Mouse (Mus musculus) embryonic facial prominence, embryonic 11.5 days (tissue): ENCODE results near the gene Olfr509. TPM values are rescaled to one million over a fixed set of nuclear protein-coding genes. Genes with fewer than 3 reads are reported as not detected.
"Not testable (repeated sequence)": the region's sequence is repeated elsewhere in the genome, so short reads cannot be mapped to it uniquely, and the experiment has no call there.

Source experiments
- ATAC-seq: fragments of 200-750 bp; cut with Nextera tagmentation; replicated peaks from 2 replicates; pipeline ENCODE4 v1.8.0; 2017; ENCODE audit warnings: low read depth; ENCODE audit not compliant: insufficient number of reproducible peaks, low FRiP score, low TSS enrichment
- DNase-seq: peaks from one replicate; pipeline ENCODE4 v3.0.0-alpha.2; 2015; ENCODE audit warnings: low spot score
- H3K27ac ChIP-seq: fragments of 300-500 bp; sonication (generic); replicated peaks from 2 replicates; pipeline ENCODE4 v1.5.1; 2014; ENCODE audit warnings: mild to moderate bottlenecking, low read depth, low read length, control low read depth
- H3K27me3 ChIP-seq: fragments of 300-500 bp; sonication (generic); 2 replicates; pipeline ENCODE4 v1.6.1; 2014; ENCODE audit warnings: mild to moderate bottlenecking, low read length, moderate library complexity, mixed read lengths; ENCODE audit not compliant: control insufficient read depth, insufficient read depth
- H3K36me3 ChIP-seq: fragments of 300-500 bp; sonication (generic); replicated peaks from 2 replicates; pipeline ENCODE4 v1.6.1; 2014; ENCODE audit warnings: low read depth, mild to moderate bottlenecking, low read length, moderate library complexity, mixed read lengths; ENCODE audit not compliant: control insufficient read depth, insufficient read depth
- H3K4me1 ChIP-seq: fragments of 300-500 bp; sonication (generic); 2 replicates; pipeline ENCODE4 v1.6.1; 2014; ENCODE audit warnings: low read length, mixed read lengths; ENCODE audit not compliant: control insufficient read depth, insufficient read depth
- H3K4me2 ChIP-seq: fragments of 300-500 bp; sonication (generic); 2 replicates; pipeline ENCODE4 v1.6.1; 2014; ENCODE audit warnings: low read depth, mild to moderate bottlenecking, control low read depth, low read length, moderate library complexity
- H3K4me3 ChIP-seq: fragments of 300-500 bp; sonication (generic); 2 replicates; pipeline ENCODE4 v1.5.1; 2014; ENCODE audit warnings: low read depth, low read length, control low read depth
- H3K9ac ChIP-seq: fragments of 300-500 bp; sonication (generic); replicated peaks from 2 replicates; pipeline ENCODE4 v1.6.1; 2014; ENCODE audit warnings: mild to moderate bottlenecking, control low read depth, low read length
- H3K9me3 ChIP-seq: fragments of 300-500 bp; sonication (generic); replicated peaks from 2 replicates; pipeline ENCODE4 v1.6.1; 2016; ENCODE audit warnings: mild to moderate bottlenecking, low read length, inconsistent platforms, mixed read lengths; ENCODE audit not compliant: control insufficient read depth
- WGBS: fragments of 180-500 bp; shearing (Covaris S2); extraction: QIAGEN DNeasy Blood & Tissue Kit; methylation state at CpG from one replicate; pipeline ENCODE4 v1.1.7; 2014; 5-methylcytosine and 5-hydroxymethylcytosine counted together
- polyA plus RNA-seq: library from polyadenylated mRNA; unstranded; fragments of >200 nt; fragmentation: Nextera tagmentation; extraction: Ambion mirVana; gene quantifications from 2 replicates; pipeline ENCODE4 v1.2.1, GENCODE M21; 2014

Gene Olfr509
- not detected in 2 replicates for polyA plus RNA-seq

DNA sequence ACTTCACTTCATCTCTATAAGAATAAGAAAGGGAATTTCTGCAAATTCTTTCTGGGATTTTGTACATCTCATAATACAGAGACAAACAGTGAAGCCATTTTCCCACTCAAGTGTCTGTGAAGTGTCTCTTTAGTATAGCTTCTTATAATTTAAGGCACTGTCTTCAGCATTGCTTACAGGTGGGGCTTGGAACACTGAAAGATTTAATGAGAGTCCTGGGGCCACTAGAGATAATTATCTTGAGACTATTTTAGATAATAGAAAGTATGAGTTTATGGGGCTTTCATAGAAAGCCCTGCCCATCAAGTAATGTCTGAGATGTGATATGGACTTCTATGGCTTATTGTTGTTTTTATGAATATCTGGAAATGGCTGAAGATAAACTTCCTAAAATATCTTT is at the start of gene Olfr509:
Gene Olfr509, minus strand, starts transcription at position 101 of the 400 bp plus-strand sequence.
- Histone ChIP-seq H3K9me3 (no peaks in the 10 kb centered on the region), H3K4me2 (no peak within 1 kb of the TSS), H3K36me3 (no peaks in the 10 kb centered on the region), H3K27me3 (no peaks in the 10 kb centered on the region), H3K27ac (no peak within 1 kb of the TSS), H3K4me3 (no peak within 1 kb of the TSS), H3K4me1 (no peaks in the 10 kb centered on the region), H3K9ac (no peak within 1 kb of the TSS)
- DNase-seq (no peak), ATAC-seq (no peak)

DNA sequence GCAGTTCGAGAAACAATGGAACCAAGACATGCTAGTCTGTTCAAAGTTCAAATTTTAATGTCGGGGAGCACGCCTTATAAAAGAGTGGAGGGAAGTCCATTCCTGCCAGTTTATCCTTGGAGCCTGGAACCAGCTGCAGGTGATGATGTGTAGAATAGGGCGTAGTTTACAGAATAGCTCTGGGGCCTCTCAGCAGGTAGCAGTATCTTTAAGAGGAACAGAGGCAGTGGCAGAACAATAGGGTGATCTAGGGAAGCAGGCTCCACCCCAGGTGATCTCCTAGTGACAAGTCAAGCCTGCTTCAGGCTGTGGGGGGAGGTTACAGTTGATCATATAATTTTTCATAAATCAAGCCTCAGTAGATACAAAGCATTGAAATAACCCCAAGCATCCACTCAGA is 27.2 kb upstream of the Olfr509 start:
- no peak for ATAC-seq
- 86% methylated on average over 4 of the region's 4 CpGs for WGBS

DNA sequence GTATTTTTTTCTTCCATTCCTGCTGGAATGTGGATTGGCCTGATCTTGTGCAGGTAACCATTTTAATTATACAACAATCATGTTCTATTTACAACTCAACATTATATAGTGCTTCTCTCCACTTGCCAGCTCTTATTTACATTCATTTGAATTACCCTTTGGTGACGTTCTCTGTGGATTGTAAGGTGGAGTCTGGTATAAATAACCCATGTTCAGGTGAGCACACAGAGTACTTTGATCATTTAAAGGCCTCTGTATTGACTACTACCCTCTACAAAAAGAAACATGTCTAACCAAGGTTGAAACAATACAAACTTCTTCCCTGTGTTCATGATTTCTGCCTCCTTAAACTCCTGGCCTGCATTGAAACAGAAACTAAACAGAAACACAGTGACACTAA is 19.4 kb upstream of the Olfr509 start:
- no peaks in the 10 kb centered on the region for H3K27me3 ChIP-seq
- no peak for DNase-seq
- no peak overlapping the region for H3K9ac ChIP-seq
- ATAC-seq = no peak
- WGBS = 63% methylated on average over 1 of the region's 1 CpGs
- no peak overlapping the region for H3K4me2 ChIP-seq
- no peak overlapping the region for H3K4me3 ChIP-seq
- no peak overlapping the region for H3K27ac ChIP-seq
- H3K4me1 ChIP-seq = no peaks in the 10 kb centered on the region
- H3K36me3 ChIP-seq = no peaks in the 10 kb centered on the region
- H3K9me3 ChIP-seq = no peaks in the 10 kb centered on the region

More for the DNA sequence above, 27.2 kb upstream of the Olfr509 start:
- no peaks in the 10 kb centered on the region for H3K36me3 ChIP-seq
- no peaks in the 10 kb centered on the region for H3K4me1 ChIP-seq
- no peak overlapping the region for H3K4me3 ChIP-seq
- no peak overlapping the region for H3K27ac ChIP-seq
- no peak for DNase-seq
- no peak overlapping the region for H3K9ac ChIP-seq
- H3K4me2 ChIP-seq = no peak overlapping the region
- no peaks in the 10 kb centered on the region for H3K9me3 ChIP-seq
- H3K27me3 ChIP-seq = no peaks in the 10 kb centered on the region

DNA sequence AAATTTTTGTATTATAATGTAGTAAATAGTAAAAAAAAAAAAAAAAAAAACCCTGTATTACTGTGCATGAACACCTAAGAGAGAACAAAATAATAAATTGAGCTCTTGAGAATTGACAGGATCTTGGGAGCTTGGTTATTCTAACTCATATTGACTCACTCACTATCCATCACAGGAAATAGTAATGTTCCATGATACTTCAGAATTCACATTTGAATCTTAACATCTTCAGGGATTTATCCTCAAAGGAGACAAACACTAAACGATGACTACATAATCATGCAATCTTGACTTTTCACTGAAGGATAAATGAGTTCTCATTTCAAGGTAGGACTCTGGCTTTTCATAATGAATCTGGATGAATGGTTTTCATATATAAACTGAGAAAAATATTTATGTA is 14.4 kb upstream of the Olfr509 start, which contains the start of gene Olfr510:
Gene Olfr510, plus strand, starts transcription at position 301 of the 400 bp plus-strand sequence.
- ATAC-seq (no peak), DNase-seq (no peak)
- Histone ChIP-seq H3K9ac (no peak within 1 kb of the TSS), H3K9me3 (no peaks in the 10 kb centered on the region), H3K4me2 (no peak within 1 kb of the TSS), H3K4me1 (no peaks in the 10 kb centered on the region), H3K4me3 (no peak within 1 kb of the TSS), H3K27me3 (no peaks in the 10 kb centered on the region), H3K36me3 (no peaks in the 10 kb centered on the region), H3K27ac (no peak within 1 kb of the TSS)
- 93% methylated on average over 1 of the region's 1 CpGs for WGBS

DNA sequence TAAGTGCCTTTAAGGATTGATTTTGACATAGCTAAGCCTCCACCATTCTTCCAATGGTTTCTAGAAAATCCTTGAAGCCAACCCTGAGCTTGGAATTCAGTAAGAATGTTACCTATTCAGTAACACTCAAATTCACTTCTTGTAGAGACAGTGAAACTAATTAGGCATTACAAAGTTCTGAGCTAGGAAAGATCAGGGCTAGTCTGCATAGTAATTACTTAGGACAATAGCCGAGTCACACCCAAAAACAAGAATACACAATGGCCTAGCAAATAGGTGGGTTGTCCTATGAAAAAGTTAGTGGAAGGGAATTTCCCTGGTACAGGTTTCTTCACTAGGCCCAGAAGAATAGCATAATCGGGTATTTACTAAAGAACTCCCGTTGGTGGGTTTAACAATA is 10.7 kb upstream of the Olfr509 start:
- ATAC-seq (no peak), DNase-seq (no peak)
- no peak overlapping the region for H3K27ac ChIP-seq
- WGBS = 86% methylated on average over 3 of the region's 3 CpGs
- H3K9me3 ChIP-seq = no peaks in the 10 kb centered on the region
- no peaks in the 10 kb centered on the region for H3K4me1 ChIP-seq
- H3K4me2 ChIP-seq = no peak overlapping the region
- H3K27me3 ChIP-seq = no peaks in the 10 kb centered on the region
- no peak overlapping the region for H3K9ac ChIP-seq
- no peak overlapping the region for H3K4me3 ChIP-seq
- H3K36me3 ChIP-seq = no peaks in the 10 kb centered on the region

DNA sequence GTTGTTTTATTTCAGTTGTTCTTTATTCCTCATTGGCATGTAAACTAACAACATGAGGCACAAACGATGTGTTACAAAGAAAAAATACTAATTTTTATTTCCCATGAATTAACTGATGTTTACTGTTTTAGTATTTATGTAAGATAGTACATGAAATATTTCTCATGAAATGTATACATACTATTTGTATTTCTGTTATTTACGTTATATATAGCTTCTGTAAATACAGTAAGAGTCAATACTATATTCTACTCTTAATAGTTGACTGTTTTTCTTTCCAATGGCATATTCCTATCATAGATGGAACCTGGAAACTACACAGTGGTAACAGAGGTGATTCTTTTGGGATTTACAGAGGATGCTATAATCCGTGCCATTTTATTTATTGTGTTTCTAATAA is 22.0 kb downstream of the Olfr509 start, which contains the start of gene Olfr508:
Gene Olfr508, plus strand, starts transcription at position 301 of the 400 bp plus-strand sequence.
- 86% methylated on average over 3 of the region's 3 CpGs for WGBS

DNA sequence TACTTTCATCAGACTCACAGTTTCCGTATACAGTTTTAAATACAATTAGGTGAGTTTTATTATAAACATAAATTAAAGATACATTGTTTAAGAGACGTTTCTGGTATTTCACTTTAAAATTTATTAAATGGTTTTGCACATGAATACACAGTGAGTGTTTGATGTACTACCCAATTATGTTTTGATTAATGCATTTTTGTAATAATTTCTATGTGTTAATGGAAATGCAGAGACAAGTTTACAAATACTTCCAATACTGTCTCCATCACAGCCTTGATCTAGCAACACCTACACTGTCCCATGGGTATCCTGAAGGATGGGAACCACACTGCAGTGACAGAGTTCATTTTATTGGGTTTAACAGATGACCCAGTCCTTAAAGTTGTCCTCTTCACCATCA is 30.2 kb downstream of the Olfr509 start, which contains the start of gene Olfr507:
Gene Olfr507, plus strand, starts transcription at position 301 of the 400 bp plus-strand sequence.
- Histone ChIP-seq H3K4me1 (no peaks in the 10 kb centered on the region), H3K9me3 (no peaks in the 10 kb centered on the region), H3K27ac (no peak within 1 kb of the TSS), H3K4me3 (no peak within 1 kb of the TSS), H3K27me3 (no peaks in the 10 kb centered on the region), H3K9ac (no peak within 1 kb of the TSS), H3K4me2 (no peak within 1 kb of the TSS), H3K36me3 (no peaks in the 10 kb centered on the region)
- DNase-seq (no peak), ATAC-seq (no peak)
- 81% methylated on average over 2 of the region's 2 CpGs for WGBS

More for the DNA sequence above, 22.0 kb downstream of the Olfr509 start, which contains the start of gene Olfr508:
- H3K27me3 ChIP-seq = no peaks in the 10 kb centered on the region
- no peak for ATAC-seq
- H3K36me3 ChIP-seq = no peaks in the 10 kb centered on the region
- H3K27ac ChIP-seq = no peak within 1 kb of the TSS
- H3K9me3 ChIP-seq = no peaks in the 10 kb centered on the region
- H3K4me1 ChIP-seq = no peaks in the 10 kb centered on the region
- H3K4me3 ChIP-seq = no peak within 1 kb of the TSS
- H3K9ac ChIP-seq = no peak within 1 kb of the TSS
- H3K4me2 ChIP-seq = no peak within 1 kb of the TSS
- DNase-seq = no peak

DNA sequence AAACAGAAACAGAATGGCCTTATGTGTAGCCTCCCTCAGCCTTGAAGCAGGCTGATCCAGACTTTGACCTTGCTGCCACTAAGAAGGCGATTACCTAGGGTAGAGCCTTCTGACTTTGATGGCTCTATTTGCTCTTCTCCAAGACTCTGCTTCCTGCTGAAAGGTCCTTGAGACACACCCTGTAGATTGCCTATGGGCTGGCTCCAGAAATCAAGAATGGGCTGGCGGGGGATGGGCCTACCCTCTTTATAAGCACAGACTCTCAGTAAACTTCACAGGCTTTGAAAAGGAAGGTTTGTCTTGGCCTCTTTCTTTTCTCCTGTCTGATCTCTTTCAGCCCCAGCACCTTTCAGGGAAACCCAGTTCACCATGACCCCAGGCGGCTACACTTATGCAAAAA is 34.9 kb downstream of the Olfr509 start:
- H3K27me3 ChIP-seq, H3K9me3 ChIP-seq, ATAC-seq, H3K4me3 ChIP-seq, H3K9ac ChIP-seq, H3K4me1 ChIP-seq, H3K36me3 ChIP-seq, DNase-seq, H3K27ac ChIP-seq, H3K4me2 ChIP-seq: not testable (repeated sequence)
- WGBS = 61% methylated on average over 3 of the region's 3 CpGs
